ENCODE assay signal across 27 mouse cellular contexts in the genomic region with DNA sequence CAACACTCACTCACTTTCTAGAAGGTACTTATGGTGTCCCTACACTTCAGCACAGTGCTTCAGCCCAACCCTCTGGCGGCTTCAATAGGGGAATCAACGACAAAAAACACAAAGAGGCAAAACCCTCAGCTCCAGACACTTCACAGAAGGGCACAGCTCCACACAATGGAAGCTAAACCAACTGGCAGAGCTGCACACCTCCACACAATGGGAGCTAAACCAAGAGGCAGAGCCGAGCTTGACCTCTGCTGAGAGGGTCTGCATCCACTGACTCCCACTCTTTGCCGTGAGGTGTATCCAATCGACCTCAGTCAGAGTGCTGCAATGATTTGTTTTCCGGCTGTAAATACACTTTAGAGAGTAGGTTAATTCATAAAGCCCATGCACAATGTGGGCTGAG. TPM values are rescaled to one million over a fixed set of nuclear protein-coding genes. Genes with fewer than 3 reads are reported as not detected.
DNase-seq lines count a peak whose midpoint lies in the region; ATAC-seq and TF ChIP-seq lines count a peak whose summit lies in the region.
"Had no signal": no experiment of that assay in that cellular context is flagged by ENCODE, and none has a peak within 500 bp of the region (broad histone marks: within the 10 kb centered on the region; RNA-seq: fewer than 3 reads in every experiment).

No protein-coding gene starts in this region.

- intact Hi-C loops in left cerebral cortex, postnatal 4 days (cut with DNase I), result no loop called here

- H3K9ac ChIP-seq in hindbrain, embryonic 11.5 days (ENCODE audit: low read depth, low read length), result no peak overlapping the region
- no peak overlapping the region for H3K9ac ChIP-seq in hindbrain, embryonic 16.5 days (ENCODE audit: low read depth, low read length)
- H3K9ac ChIP-seq in ES-E14 (ENCODE audit: insufficient read depth, low read depth, low read length, poor library complexity, severe bottlenecking), result peak overlapping the region; percentile 9; the same call in 1 of the 2 replicates
- no peak overlapping the region for H3K9ac ChIP-seq in forebrain, postnatal 0 days
- H3K9ac ChIP-seq: embryonic facial prominence, embryonic 15.5 days; liver, postnatal 0 days; stomach, embryonic 15.5 days had no signal

- 30% methylated on average over 6 of the region's 6 CpGs for WGBS in hindbrain, embryonic 11.5 days
- 15% methylated on average over 6 of the region's 6 CpGs for WGBS in hindbrain, embryonic 16.5 days
- 13% methylated on average over 6 of the region's 6 CpGs for WGBS in forebrain, postnatal 0 days

- peak; percentile 48 for DNase-seq in embryo, embryonic 10 days (ENCODE audit: low spot score)
- no peak for DNase-seq in embryo, embryonic 9.5 days (ENCODE audit: extremely low spot score)
- DNase-seq in hindbrain, embryonic 11.5 days (ENCODE audit: low spot score), result peak; percentile 38
- no peak for DNase-seq in ES-E14 (ENCODE audit: low read depth, low spot score)
- no peak for DNase-seq in forebrain, postnatal 0 days
- DNase-seq in left cerebral cortex, postnatal 4 days, result no peak
- DNase-seq in kidney, adult 18-20 months, result no peak
- DNase-seq: cerebellum, adult 8-10 months; gastrocnemius, postnatal 36 days; kidney, adult 11 months; kidney, postnatal 10 days; liver, postnatal 0 days; lung, postnatal 10 days; right cerebral cortex, postnatal 14 days; spleen, adult 18-20 months had no signal

- H3K4me2 ChIP-seq in hindbrain, embryonic 11.5 days (replicated peaks; ENCODE audit: low read depth, low read length), result no peak overlapping the region
- H3K4me2 ChIP-seq in hindbrain, embryonic 16.5 days (ENCODE audit: low read length), result no peak overlapping the region
- no peak overlapping the region for H3K4me2 ChIP-seq in forebrain, postnatal 0 days (ENCODE audit: low read depth)
- H3K4me2 ChIP-seq: embryonic facial prominence, embryonic 15.5 days; stomach, embryonic 15.5 days had no signal

- no peaks in the 10 kb centered on the region for H3K9me3 ChIP-seq in hindbrain, embryonic 11.5 days (ENCODE audit: control insufficient read depth, low read length)
- no peaks in the 10 kb centered on the region for H3K9me3 ChIP-seq in hindbrain, embryonic 16.5 days (ENCODE audit: control insufficient read depth, low read length)
- H3K9me3 ChIP-seq in ES-E14 (ENCODE audit: control insufficient read depth, insufficient read depth, low read depth, low read length), result no peaks in the 10 kb centered on the region
- no peaks in the 10 kb centered on the region for H3K9me3 ChIP-seq in forebrain, postnatal 0 days (ENCODE audit: low read length)
- H3K9me3 ChIP-seq: embryonic facial prominence, embryonic 15.5 days; heart, embryonic 10.5 days; stomach, embryonic 15.5 days had no signal

- H3K27me3 ChIP-seq in hindbrain, embryonic 11.5 days (ENCODE audit: control insufficient read depth, insufficient read depth, low read length), result no peaks in the 10 kb centered on the region; the same call in 1 of the 2 replicates
- no peaks in the 10 kb centered on the region for H3K27me3 ChIP-seq in hindbrain, embryonic 16.5 days (replicated peaks; ENCODE audit: control insufficient read depth, insufficient read depth, low read length)
- no peaks in the 10 kb centered on the region for H3K27me3 ChIP-seq in forebrain, postnatal 0 days (ENCODE audit: insufficient read depth, low read length)
- H3K27me3 ChIP-seq: embryonic facial prominence, embryonic 15.5 days; stomach, embryonic 15.5 days had no signal

- peak; percentile 57; the same call in 1 of the 2 replicates for ATAC-seq in hindbrain, embryonic 11.5 days (ENCODE audit: low FRiP score)
- ATAC-seq in hindbrain, embryonic 16.5 days, result no peak
- peak; percentile 34; the same call in 1 of the 2 replicates for ATAC-seq in forebrain, postnatal 0 days
- ATAC-seq: liver, postnatal 0 days had no signal

- no peak for TF ChIP-seq CTCF in forebrain, postnatal 0 days (IDR thresholded peaks at IDR 0.05; ENCODE audit: low read depth)

- no peaks in the 10 kb centered on the region for H3K36me3 ChIP-seq in hindbrain, embryonic 11.5 days (ENCODE audit: control insufficient read depth, insufficient read depth, low read length)
- no peaks in the 10 kb centered on the region for H3K36me3 ChIP-seq in hindbrain, embryonic 16.5 days (ENCODE audit: control insufficient read depth, insufficient read depth, low read length)
- H3K36me3 ChIP-seq in ES-E14 (ENCODE audit: control insufficient read depth, insufficient read depth, low read length, poor library complexity, severe bottlenecking), result no peaks in the 10 kb centered on the region
- H3K36me3 ChIP-seq in forebrain, postnatal 0 days (ENCODE audit: insufficient read depth), result no peaks in the 10 kb centered on the region
- H3K36me3 ChIP-seq: embryonic facial prominence, embryonic 15.5 days; heart, embryonic 10.5 days; stomach, embryonic 15.5 days had no signal

- no peaks in the 10 kb centered on the region for H3K4me1 ChIP-seq in hindbrain, embryonic 11.5 days (replicated peaks; ENCODE audit: control insufficient read depth, insufficient read depth, low read length)
- H3K4me1 ChIP-seq in hindbrain, embryonic 16.5 days (ENCODE audit: control insufficient read depth, insufficient read depth, low read depth, low read length), result no peaks in the 10 kb centered on the region
- peaks cover 11 to 21% of the 10 kb centered on the region in 2 experiments; a peak in 3 of 4 replicates for H3K4me1 ChIP-seq in ES-E14 (ENCODE audit: control insufficient read depth in 2 of 2, insufficient read depth in 2 of 2, low read length in 2 of 2, poor library complexity in 1 of 2)
- no peaks in the 10 kb centered on the region for H3K4me1 ChIP-seq in forebrain, postnatal 0 days (ENCODE audit: insufficient read depth)
- H3K4me1 ChIP-seq: stomach, embryonic 15.5 days had no signal

- no peak overlapping the region for H3K27ac ChIP-seq in hindbrain, embryonic 11.5 days (ENCODE audit: low read depth, low read length)
- H3K27ac ChIP-seq in hindbrain, embryonic 16.5 days (ENCODE audit: low read depth, low read length), result no peak overlapping the region
- H3K27ac ChIP-seq in ES-E14 (ENCODE audit: insufficient read depth, low read depth, low read length, poor library complexity, severe bottlenecking), result peak overlapping the region; percentile 83
- no peak overlapping the region for H3K27ac ChIP-seq in forebrain, postnatal 0 days (ENCODE audit: low read depth, low read length)
- H3K27ac ChIP-seq: embryonic facial prominence, embryonic 15.5 days; heart, embryonic 10.5 days; stomach, embryonic 15.5 days had no signal

- H3K4me3 ChIP-seq in hindbrain, embryonic 11.5 days (ENCODE audit: low read depth, low read length), result no peak overlapping the region
- no peak overlapping the region for H3K4me3 ChIP-seq in hindbrain, embryonic 16.5 days (ENCODE audit: low read length)
- peak overlapping the region in 1 of 2 experiments; percentile 23; a peak in 2 of 4 replicates for H3K4me3 ChIP-seq in ES-E14 (ENCODE audit: insufficient read depth in 1 of 2, low read depth in 1 of 2, low read length in 2 of 2, poor library complexity in 1 of 2, severe bottlenecking in 1 of 2)
- no peak overlapping the region for H3K4me3 ChIP-seq in forebrain, postnatal 0 days (ENCODE audit: low read depth, low read length)
- H3K4me3 ChIP-seq: embryonic facial prominence, embryonic 15.5 days; heart, embryonic 10.5 days; stomach, embryonic 15.5 days had no signal

- in situ Hi-C loops in ES-E14 (cut with MboI; ENCODE audit: low sequenced_read_pairs in 2 of 2, unreplicated experiment in 2 of 2), result no loop called here

TF ChIP-seq in ES-E14, 5 proteins besides CTCF, POLR2A, EP300 and RAD21:
- TF ChIP-seq ZC3H11A (IDR thresholded peaks at IDR 0.05; ENCODE audit: borderline replicate concordance, low read depth, low read length) (no peak), ZNF384 (IDR thresholded peaks at IDR 0.05; ENCODE audit: low read depth, low read length) (no peak), MAFK (IDR thresholded peaks at IDR 0.05; ENCODE audit: insufficient read depth, low read depth, low read length) (no peak), CHD2 (IDR thresholded peaks at IDR 0.05; ENCODE audit: low read depth, low read length) (no peak), HCFC1 (IDR thresholded peaks at IDR 0.05; ENCODE audit: borderline replicate concordance, insufficient read depth, low read length) (no peak)

RNA-seq across cellular contexts. Expression of gene I0C0044D17Rik, which starts 16.9 kb away (rescaled TPM):
- polyA plus RNA-seq in hindbrain, embryonic 11.5 days (2014; fragmentation: Nextera tagmentation; extraction: Ambion mirVana), result not detected in 2 replicates
- polyA plus RNA-seq in hindbrain, embryonic 16.5 days (2015; fragmentation: Nextera tagmentation; extraction: Ambion mirVana), result not detected in 2 replicates
- total RNA-seq in ES-E14 (2012; rRNA removed), result 0.13 TPM in 1 of 2 replicates, not detected in the other
- not detected in 2 replicates for total RNA-seq in forebrain, postnatal 0 days (2014; rRNA removed)
- polyA plus RNA-seq in forebrain, postnatal 0 days (2015; fragmentation: Nextera tagmentation; extraction: Ambion mirVana), result not detected in 2 replicates
- not detected for total RNA-seq in left cerebral cortex, postnatal 4 days (2021)
- total RNA-seq: adrenal gland, adult 18-20 months; gastrocnemius, postnatal 36 days; layer of hippocampus, adult 8-10 months; left cerebral cortex, adult 18-20 months; left cerebral cortex, postnatal 36 days; liver, adult 2 months; megakaryocyte progenitor cell, adult 5-6 weeks; neutrophil, adult 5-6 weeks had no signal
- polyA plus RNA-seq: embryonic facial prominence, embryonic 15.5 days; heart, embryonic 10.5 days; heart, postnatal 0 days; liver, adult 2 months; liver, postnatal 0 days; stomach, embryonic 15.5 days had no signal

RNA-seq across cellular contexts. Expression of gene Kank4, which starts 23.2 kb away (rescaled TPM):
- 1.4 and 1.7 TPM in 2 replicates for polyA plus RNA-seq in hindbrain, embryonic 11.5 days (2014; fragmentation: Nextera tagmentation; extraction: Ambion mirVana)
- polyA plus RNA-seq in hindbrain, embryonic 16.5 days (2015; fragmentation: Nextera tagmentation; extraction: Ambion mirVana), result 0.55 and 0.61 TPM in 2 replicates
- total RNA-seq in ES-E14 (2012; rRNA removed), result 4.0 and 5.4 TPM in 2 replicates
- 1.5 and 1.9 TPM in 2 replicates for total RNA-seq in forebrain, postnatal 0 days (2014; rRNA removed)
- polyA plus RNA-seq in forebrain, postnatal 0 days (2015; fragmentation: Nextera tagmentation; extraction: Ambion mirVana), result 0.17 and 0.20 TPM in 2 replicates
- 1 to 10 TPM; 2.0 to 2.3 TPM for total RNA-seq in left cerebral cortex, postnatal 4 days (2021)
- total RNA-seq: liver, adult 2 months; neutrophil, adult 5-6 weeks had no signal

Comparison
In these comparisons a context has a peak if more than half of its experiments do, and no peak if none do; other contexts are left out.
1. DNase-seq: peak in embryo, embryonic 10 days (single experiment) and hindbrain, embryonic 11.5 days (single experiment); none in embryo, embryonic 9.5 days (single experiment), ES-E14 (single experiment), forebrain, postnatal 0 days (single experiment), left cerebral cortex, postnatal 4 days (single experiment) and kidney, adult 18-20 months (single experiment).